Mouse (Mus musculus) intestine, embryonic 16.5 days (tissue): ENCODE measurements at regions not wholly inside any gene's neighbourhood (a gene's known extent, or its start where the extent isn't known, plus 50 kb on each side); places are given as distances from the start of the nearest gene placed in this dataset.

Experiments used
- ATAC-seq: fragments of 200-750 bp; cut with Nextera tagmentation; 2 replicates; pipeline ENCODE4 v1.8.0; 2017; ENCODE audit warnings: moderate TSS enrichment, moderate library complexity
- H3K27ac ChIP-seq: fragments of 300-500 bp; sonication (generic); 2 replicates; pipeline ENCODE4 v1.5.1; 2014; ENCODE audit warnings: mild to moderate bottlenecking, low read length
- H3K27me3 ChIP-seq: fragments of 300-500 bp; sonication (generic); replicated peaks from 2 replicates; pipeline ENCODE4 v1.6.1; 2014; ENCODE audit warnings: low read length, control low read depth, mixed read lengths; ENCODE audit not compliant: control insufficient read depth, insufficient read depth
- H3K36me3 ChIP-seq: fragments of 300-500 bp; sonication (generic); 2 replicates; pipeline ENCODE4 v1.6.1; 2014; ENCODE audit warnings: low read length, control low read depth; ENCODE audit not compliant: control insufficient read depth, insufficient read depth
- H3K4me1 ChIP-seq: fragments of 300-500 bp; sonication (generic); 2 replicates; pipeline ENCODE4 v1.6.1; 2014; ENCODE audit warnings: low read length, control low read depth, mixed read lengths; ENCODE audit not compliant: control insufficient read depth, insufficient read depth
- H3K4me2 ChIP-seq: fragments of 300-500 bp; sonication (generic); 2 replicates; pipeline ENCODE4 v1.6.1; 2014; ENCODE audit warnings: low read depth, low read length, control low read depth
- H3K4me3 ChIP-seq: fragments of 300-500 bp; sonication (generic); 2 replicates; pipeline ENCODE4 v1.5.1; 2014; ENCODE audit warnings: mild to moderate bottlenecking, low read length
- H3K9ac ChIP-seq: fragments of 300-500 bp; sonication (generic); 2 replicates; pipeline ENCODE4 v1.6.1; 2014; ENCODE audit warnings: low read depth, low read length
- H3K9me3 ChIP-seq: fragments of 300-500 bp; sonication (generic); 2 replicates; pipeline ENCODE4 v1.6.1; 2016; ENCODE audit warnings: low read length, control low read depth; ENCODE audit not compliant: control insufficient read depth
- WGBS: fragments of 180-500 bp; shearing (Covaris S2); extraction: QIAGEN DNeasy Blood & Tissue Kit; methylation state at CpG from one replicate; pipeline ENCODE4 v1.1.7; 2014; 5-methylcytosine and 5-hydroxymethylcytosine counted together

- no peaks in the 10 kb centered on the region for H3K36me3 ChIP-seq
- 84% methylated on average over 4 of the region's 4 CpGs for WGBS
- H3K4me1 ChIP-seq = no peaks in the 10 kb centered on the region
- no peak overlapping the region for H3K4me2 ChIP-seq
- H3K4me3 ChIP-seq = no peak overlapping the region
- no peak overlapping the region for H3K9ac ChIP-seq
- ATAC-seq = no peak
- H3K9me3 ChIP-seq = no peaks in the 10 kb centered on the region
- no peak overlapping the region for H3K27ac ChIP-seq
- H3K27me3 ChIP-seq = no peaks in the 10 kb centered on the region
Measured at GRCm38 (mm10) chr15:69456191-69456770, 2955.6 kb upstream of the Lrrc6 start.

DNA sequence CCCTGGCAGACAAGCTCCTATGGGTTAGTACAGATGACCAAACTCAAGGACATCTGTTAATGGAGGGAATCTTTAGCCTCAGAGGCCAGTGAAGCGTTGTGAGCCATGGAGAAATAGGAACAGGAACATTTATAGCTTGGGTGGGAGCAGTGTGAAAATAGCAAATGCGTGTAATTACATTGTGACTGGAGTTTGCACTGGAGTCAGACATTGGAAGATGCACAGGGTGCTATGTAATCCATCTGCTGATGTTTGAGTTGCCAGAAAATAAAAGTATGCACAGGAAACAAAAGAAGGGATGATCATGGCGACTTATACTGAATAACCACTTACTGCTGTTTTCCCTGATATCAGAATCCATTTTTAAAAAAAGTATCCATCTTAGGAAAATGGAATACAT is 2940.3 kb upstream of the Lrrc6 start:
- Histone ChIP-seq H3K27ac (no peak overlapping the region), H3K9me3 (no peaks in the 10 kb centered on the region), H3K27me3 (no peaks in the 10 kb centered on the region), H3K4me2 (no peak overlapping the region), H3K4me1 (no peaks in the 10 kb centered on the region), H3K4me3 (no peak overlapping the region), H3K36me3 (no peaks in the 10 kb centered on the region), H3K9ac (no peak overlapping the region)
- no peak for ATAC-seq
- WGBS = 87% methylated on average over 3 of the region's 3 CpGs

DNA sequence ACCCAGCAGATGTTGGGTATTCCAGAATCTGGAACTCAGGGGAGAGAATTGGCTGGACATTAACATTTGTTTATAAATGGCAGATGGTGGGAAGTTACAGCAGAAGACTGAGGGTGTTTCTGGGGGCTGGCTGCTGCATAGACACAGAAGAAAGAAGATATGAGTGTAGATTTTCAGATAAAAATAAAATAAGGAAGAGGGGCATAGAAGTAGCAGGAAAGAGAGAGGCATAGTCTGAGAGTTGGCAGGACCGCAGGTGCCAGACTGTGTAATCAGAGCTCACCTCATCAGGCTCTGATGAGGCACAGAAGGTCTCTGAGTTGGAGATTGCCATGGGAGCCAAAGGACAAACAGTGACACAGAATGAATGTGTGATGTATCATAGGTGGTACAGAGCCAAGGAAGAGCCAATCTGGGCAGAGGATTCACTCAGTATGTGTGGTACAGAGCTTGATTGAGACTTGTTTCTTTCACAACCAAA is 2912.9 kb upstream of the Lrrc6 start:
- WGBS = 100% methylated on average over 1 of the region's 1 CpGs
- Histone ChIP-seq H3K27me3 (no peaks in the 10 kb centered on the region), H3K27ac (no peak overlapping the region), H3K4me2 (no peak overlapping the region), H3K36me3 (no peaks in the 10 kb centered on the region), H3K9ac (no peak overlapping the region), H3K4me3 (no peak overlapping the region), H3K9me3 (no peaks in the 10 kb centered on the region), H3K4me1 (no peaks in the 10 kb centered on the region)
- ATAC-seq = no peak

- H3K9ac ChIP-seq = no peak overlapping the region
- no peak overlapping the region for H3K4me2 ChIP-seq
- no peaks in the 10 kb centered on the region for H3K9me3 ChIP-seq
- WGBS = 80% methylated on average over 4 of the region's 4 CpGs
- no peak overlapping the region for H3K27ac ChIP-seq
- H3K4me3 ChIP-seq = no peak overlapping the region
- H3K4me1 ChIP-seq = no peaks in the 10 kb centered on the region
- H3K36me3 ChIP-seq = no peaks in the 10 kb centered on the region
- no peaks in the 10 kb centered on the region for H3K27me3 ChIP-seq
- ATAC-seq = no peak
Measured at GRCm38 (mm10) chr15:69389575-69389974, 2888.9 kb upstream of the Lrrc6 start.

- no peak for ATAC-seq
- no peaks in the 10 kb centered on the region for H3K27me3 ChIP-seq
Measured at GRCm38 (mm10) chr15:69387466-69387865, 2886.8 kb upstream of the Lrrc6 start.

DNA sequence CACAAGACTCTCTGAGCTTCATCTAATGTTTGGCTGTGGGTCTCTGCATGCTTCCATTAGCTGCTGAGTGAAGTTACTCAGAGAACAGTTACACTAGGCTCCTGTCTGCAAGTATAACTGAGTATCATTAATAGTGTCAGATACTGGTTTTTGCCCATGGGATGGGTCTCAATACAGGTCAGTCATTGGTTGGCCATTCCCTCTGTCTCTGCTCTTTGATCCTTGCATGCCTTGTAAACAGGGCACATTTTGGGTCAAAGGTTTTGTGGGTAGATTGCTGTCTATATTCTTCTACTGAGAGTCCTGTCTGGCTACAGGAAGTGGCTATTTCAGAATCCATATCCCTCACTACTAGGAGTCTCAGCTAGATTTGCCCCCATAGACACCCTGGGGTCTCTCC is 2864.7 kb upstream of the Lrrc6 start:
- no peak overlapping the region for H3K4me2 ChIP-seq
- no peak overlapping the region for H3K9ac ChIP-seq
- H3K9me3 ChIP-seq = no peaks in the 10 kb centered on the region
- H3K27ac ChIP-seq = no peak overlapping the region
- no peaks in the 10 kb centered on the region for H3K36me3 ChIP-seq
- H3K4me3 ChIP-seq = no peak overlapping the region
- no peaks in the 10 kb centered on the region for H3K4me1 ChIP-seq
- H3K27me3 ChIP-seq = no peaks in the 10 kb centered on the region
- no peak for ATAC-seq

More at GRCm38 (mm10) chr15:69387466-69387865, 2886.8 kb upstream of the Lrrc6 start:
- no peak overlapping the region for H3K27ac ChIP-seq
- no peak overlapping the region for H3K4me2 ChIP-seq
- no peaks in the 10 kb centered on the region for H3K4me1 ChIP-seq
- H3K9ac ChIP-seq = no peak overlapping the region
- H3K9me3 ChIP-seq = no peaks in the 10 kb centered on the region
- no peak overlapping the region for H3K4me3 ChIP-seq
- no peaks in the 10 kb centered on the region for H3K36me3 ChIP-seq

GRCm38 (mm10) chr15:69350053-69350739 is 2849.5 kb upstream of the Lrrc6 start:
- no peak for ATAC-seq
- no peak overlapping the region for H3K27ac ChIP-seq
- H3K4me1 ChIP-seq = no peaks in the 10 kb centered on the region
- WGBS = 87% methylated on average over 7 of the region's 7 CpGs
- H3K4me3 ChIP-seq = no peak overlapping the region
- no peaks in the 10 kb centered on the region for H3K9me3 ChIP-seq
- H3K9ac ChIP-seq = no peak overlapping the region
- H3K27me3 ChIP-seq = no peaks in the 10 kb centered on the region
- H3K36me3 ChIP-seq = no peaks in the 10 kb centered on the region
- H3K4me2 ChIP-seq = no peak overlapping the region

DNA sequence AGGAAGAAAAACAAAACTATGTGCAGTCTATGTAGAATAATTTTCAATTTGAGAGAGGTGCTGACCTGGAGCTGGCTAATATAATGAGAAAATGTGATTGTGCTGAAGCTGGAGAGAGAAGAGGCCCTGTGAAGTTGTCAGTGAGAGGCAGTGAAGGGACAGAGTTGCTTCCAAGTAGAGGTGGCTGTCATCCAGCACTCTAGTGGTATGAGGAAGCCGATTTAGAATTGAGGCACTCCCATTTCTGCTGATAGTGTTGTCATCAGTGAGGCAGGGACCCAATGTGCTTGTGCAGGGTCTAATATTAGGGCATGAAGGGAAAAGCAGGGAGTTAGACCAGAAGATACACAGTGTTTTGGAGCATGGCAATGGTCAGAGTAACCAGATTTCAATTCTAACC is 2845.4 kb upstream of the Lrrc6 start:
- Histone ChIP-seq H3K4me1 (no peaks in the 10 kb centered on the region), H3K4me3 (no peak overlapping the region), H3K27ac (no peak overlapping the region), H3K9me3 (no peaks in the 10 kb centered on the region), H3K9ac (no peak overlapping the region), H3K36me3 (no peaks in the 10 kb centered on the region), H3K4me2 (no peak overlapping the region), H3K27me3 (no peaks in the 10 kb centered on the region)
- no peak for ATAC-seq
- 83% methylated on average over 1 of the region's 1 CpGs for WGBS

- ATAC-seq = no peak
- H3K9ac ChIP-seq = no peak overlapping the region
- no peak overlapping the region for H3K27ac ChIP-seq
- H3K4me1 ChIP-seq = no peaks in the 10 kb centered on the region
- H3K4me3 ChIP-seq = no peak overlapping the region
- WGBS = 79% methylated on average over 2 of the region's 2 CpGs
- no peak overlapping the region for H3K4me2 ChIP-seq
- H3K36me3 ChIP-seq = no peaks in the 10 kb centered on the region
- no peaks in the 10 kb centered on the region for H3K9me3 ChIP-seq
- H3K27me3 ChIP-seq = no peaks in the 10 kb centered on the region
Measured at GRCm38 (mm10) chr15:69342759-69343158, 2842.0 kb upstream of the Lrrc6 start.

GRCm38 (mm10) chr15:69336491-69336890 is 2835.8 kb upstream of the Lrrc6 start:
- Histone ChIP-seq H3K4me1 (no peaks in the 10 kb centered on the region), H3K9me3 (no peaks in the 10 kb centered on the region), H3K9ac (no peak overlapping the region), H3K36me3 (no peaks in the 10 kb centered on the region), H3K4me3 (no peak overlapping the region), H3K4me2 (no peak overlapping the region), H3K27ac (no peak overlapping the region), H3K27me3 (no peaks in the 10 kb centered on the region)
- 71% methylated on average over 2 of the region's 2 CpGs for WGBS
- ATAC-seq = no peak
